Mouse (Mus musculus): Measurements from ENCODE around the gene 1810049J17Rik.
A peak's percentile ranks its signal among the peaks of the same experiment; 100 is the strongest.
"Not testable (repeated sequence)": the region's sequence is repeated elsewhere in the genome, so short reads cannot be mapped to it uniquely, and the experiment has no call there.

The 1810049J17Rik gene

DNA sequence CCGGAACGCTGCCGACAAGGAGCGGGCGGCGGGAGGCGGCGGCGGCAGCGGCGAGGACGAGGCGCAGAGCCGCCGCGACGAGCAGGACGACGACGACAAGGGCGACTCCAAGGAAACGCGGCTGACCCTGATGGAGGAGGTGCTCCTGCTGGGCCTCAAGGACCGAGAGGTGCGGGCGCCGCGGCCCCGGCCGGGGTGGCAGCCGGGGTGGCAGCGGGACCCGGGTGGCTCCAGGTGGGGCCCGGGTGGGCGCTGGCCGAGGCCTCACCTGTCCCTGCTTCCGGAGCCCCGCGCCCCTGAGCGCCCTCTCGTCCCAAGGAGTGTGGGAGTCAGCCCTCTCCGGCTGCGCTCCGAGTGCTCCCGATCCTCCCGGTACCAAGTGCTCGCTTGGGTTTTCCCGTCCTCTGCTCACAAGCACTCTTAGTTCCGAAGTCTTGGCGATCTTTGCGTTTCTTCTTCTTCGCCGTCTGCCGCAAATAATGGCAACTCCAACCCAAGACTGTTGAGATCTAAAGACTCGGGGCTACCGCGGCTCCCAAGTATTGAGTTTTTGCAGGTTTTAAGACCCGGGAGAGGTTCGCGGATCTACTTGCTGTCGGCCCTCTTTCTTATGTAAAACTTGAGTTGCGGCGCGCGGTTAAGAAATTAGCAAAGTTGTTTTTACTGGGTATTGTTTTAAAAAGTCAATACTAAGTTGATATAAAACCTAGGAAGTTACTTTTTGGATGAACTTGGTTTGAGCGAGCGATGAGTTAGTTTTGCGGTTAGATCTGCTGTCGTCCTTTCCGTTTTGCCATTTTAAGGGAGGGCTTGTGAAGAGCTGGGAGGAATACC lies at the start of gene 1810049J17Rik:
TSS of gene 1810049J17Rik (minus strand) at position 112 of the 834 bp plus-strand sequence.
- DNase-seq (ENCODE audit: low read depth), result peak; percentile 66

DNA sequence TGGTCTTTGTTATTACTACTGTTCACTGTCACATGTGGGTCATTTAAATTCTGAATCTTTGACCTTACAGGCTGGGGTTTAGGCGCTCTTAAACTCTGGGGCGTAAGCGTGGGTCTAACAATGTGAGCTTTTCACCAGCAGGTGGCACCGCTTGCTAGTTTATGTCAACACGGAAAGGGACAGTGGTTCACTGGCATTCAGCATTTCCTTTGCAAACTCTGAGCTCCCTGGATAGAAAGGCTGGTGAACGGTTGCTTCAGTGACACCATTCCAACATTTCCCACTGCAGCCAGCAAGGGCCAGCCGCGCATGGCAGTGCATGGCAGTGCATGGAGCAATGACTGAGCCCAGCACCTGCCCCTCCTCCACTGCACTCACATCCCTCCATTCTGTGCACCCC lies 49.5 kb upstream of the 1810049J17Rik start:
- DNase-seq (ENCODE audit: low read depth), result peak; percentile 86

DNA sequence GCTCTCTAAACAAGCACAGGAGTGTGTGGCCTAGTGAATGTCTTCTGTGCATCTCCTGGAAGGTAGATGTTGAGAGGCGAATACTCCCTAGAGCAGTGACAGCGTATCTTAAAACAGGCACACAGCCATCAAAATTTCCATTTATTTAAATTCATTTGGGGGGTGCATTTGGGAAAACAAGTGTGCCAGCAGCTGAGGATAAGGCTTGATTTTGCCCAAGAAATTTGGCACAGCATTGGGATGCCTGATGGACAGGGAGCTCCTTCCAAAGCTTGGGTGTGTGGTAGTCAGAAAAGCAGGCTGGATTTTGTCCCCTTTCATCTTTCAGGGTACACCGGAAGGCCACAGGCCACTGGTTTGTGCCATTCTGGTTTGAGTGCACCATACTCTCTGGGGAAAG lies 48.4 kb upstream of the 1810049J17Rik start:
- DNase-seq (ENCODE audit: low read depth), result no peak

DNA sequence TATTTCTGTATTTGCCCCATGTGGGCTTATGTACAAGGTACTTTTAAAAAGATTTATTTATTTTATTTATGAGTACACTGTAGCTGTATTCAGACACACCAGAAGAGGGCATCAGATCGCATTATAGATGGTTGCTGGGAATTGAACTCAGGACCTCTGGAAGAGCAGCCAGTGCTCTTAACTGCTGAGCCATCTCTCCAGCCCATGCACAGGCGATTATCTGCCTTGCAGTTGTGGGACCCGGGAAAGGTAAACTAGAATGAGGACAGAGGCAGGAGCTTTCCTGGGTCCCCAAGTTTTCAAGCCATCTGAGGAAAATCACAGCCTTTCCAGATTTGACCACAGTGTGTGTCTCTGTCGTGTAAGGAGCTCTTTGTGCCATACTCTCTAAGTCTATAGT lies 47.2 kb upstream of the 1810049J17Rik start:
- no peak for DNase-seq (ENCODE audit: low read depth)

DNA sequence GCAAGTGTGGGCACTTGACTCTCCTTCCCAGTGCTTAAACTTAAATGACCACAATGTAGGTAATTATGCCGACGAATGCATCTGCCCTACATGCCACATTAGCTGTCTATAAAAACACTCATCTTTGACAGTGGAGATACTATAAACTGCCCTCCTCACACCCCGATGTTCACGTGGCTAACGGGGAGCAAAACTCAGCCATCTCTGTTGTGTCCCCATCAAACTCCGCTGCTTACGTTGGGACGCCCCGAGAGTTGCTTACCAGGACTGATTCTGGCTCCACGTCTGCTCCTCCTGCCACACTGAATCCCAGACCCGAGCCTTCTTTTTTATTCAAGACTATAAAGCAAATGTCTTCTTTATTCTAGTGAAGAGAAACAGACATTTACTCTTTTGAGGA lies 46.7 kb upstream of the 1810049J17Rik start:
- DNase-seq (ENCODE audit: low read depth), result no peak

DNA sequence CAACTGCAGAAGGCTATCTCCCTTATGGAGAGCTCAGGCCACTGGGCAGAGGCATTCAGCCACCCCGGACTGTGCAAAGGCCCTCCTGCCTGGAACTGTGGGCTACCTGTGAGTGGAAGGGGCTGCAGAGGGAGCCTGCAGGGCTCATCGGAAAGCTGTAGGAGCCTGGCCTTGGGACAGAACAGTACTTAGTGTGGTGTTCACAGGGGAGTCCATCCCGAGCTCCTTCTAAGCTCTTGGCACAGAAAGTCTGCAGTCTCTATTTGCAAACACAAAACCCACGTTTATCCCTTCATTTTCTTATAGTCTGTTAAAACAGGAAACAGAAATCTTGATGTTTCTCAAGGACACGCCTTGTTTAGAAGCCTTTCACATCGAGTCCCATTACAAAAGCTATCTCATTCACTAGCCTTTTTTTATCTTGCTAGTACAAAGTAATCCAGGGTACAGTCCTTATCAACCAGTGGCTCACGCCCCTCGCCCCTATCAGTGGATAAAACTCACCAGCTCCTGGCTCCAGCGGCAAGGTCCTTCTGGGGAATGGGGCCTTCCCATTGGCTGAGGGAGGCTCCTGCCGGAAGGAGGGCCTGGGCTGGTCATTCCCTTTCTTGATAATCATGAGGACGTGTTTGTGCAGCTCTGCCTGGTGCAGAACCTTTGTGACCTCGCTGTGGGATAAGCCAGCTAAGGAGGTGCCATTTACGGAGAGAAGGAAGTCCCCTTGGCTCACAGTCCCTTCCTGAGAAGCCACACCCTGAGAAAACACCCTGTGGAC lies 45.8 kb upstream of the 1810049J17Rik start:
- DNase-seq (ENCODE audit: low read depth), result no peak

DNA sequence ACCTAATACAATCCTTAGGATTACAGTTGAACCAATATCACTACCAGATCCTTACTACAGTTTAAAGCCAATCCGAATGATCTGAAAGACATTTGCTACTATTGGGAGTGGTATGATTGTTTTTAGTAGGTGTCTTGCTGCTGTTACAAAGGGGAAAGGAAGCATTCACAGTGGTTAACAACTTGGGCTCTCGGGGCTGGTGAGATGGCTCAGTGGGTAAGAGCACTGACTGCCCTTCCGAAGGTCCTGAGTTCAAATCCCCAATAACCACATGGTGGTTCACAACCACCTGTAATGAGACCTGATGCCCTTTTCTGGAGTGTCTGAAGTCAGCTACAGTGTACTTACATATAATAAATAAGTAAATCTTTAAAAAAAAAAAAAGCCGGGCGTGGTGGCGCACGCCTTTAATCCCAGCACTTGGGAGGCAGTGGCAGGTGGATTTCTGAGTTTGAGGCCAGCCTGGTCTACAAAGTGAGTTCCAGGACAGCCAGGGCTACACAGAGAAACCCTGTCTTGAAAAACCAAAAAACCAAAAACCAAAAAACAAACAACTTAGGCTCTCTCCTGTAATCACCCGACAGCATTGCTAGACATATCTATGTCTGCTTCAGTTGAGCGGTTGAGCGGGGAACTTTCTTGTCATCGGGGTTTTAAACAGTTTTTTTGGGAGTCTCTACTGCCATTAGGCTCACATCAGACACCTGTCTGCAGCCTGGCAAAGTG lies 45.0 kb upstream of the 1810049J17Rik start:
- not testable (repeated sequence) for DNase-seq (ENCODE audit: low read depth)

DNA sequence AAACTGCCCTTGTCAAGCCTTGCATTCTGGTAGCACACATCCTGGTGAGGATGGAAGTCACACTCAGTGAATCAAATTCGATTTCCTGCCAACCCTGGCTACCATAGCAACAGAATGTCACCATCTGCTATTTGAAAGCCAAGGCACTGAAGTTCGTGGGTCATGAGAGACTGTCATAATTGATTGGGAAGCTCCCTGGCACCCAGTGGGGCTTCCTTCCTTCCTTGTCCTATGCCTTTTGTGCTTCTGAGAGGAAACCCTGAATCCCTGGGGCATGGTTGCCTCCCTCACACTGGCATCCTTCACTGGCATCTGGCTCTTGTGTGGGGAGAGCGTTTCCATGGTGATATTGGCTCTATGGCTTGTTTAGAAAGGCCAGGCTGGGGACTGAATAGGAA lies 44.4 kb upstream of the 1810049J17Rik start:
- no peak for DNase-seq (ENCODE audit: low read depth)

DNA sequence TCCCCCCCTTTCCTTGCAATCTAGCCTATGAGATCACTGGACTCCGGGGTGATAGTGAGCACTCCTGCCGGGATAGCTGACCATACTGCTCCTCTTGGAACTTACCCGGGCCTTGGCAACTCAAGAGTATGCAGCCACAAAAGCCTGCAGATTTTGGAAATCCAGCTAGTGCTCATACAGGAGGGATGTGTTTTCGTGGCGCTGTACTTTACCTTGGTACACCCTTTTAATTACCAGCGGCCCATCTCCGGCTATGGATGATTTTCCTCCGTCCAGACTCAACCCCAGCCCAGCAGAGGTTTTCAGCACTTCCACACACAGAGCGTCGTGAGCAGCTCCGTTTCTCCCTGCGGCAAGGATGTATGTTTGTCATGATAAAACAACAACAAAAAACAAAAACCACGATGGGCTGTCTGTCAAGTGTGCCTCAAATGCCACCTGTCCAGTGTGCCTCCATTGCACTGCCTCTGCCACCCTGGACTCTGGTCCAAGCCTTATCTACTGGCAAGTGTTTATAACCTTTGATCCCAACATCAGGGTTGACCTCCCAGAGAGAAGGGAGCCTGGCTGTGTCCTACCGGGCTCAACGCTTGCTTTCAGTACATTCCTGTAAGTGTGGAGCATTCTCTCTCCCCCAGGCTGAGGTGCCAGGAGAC lies 43.8 kb upstream of the 1810049J17Rik start:
- no peak for DNase-seq (ENCODE audit: low read depth)

DNA sequence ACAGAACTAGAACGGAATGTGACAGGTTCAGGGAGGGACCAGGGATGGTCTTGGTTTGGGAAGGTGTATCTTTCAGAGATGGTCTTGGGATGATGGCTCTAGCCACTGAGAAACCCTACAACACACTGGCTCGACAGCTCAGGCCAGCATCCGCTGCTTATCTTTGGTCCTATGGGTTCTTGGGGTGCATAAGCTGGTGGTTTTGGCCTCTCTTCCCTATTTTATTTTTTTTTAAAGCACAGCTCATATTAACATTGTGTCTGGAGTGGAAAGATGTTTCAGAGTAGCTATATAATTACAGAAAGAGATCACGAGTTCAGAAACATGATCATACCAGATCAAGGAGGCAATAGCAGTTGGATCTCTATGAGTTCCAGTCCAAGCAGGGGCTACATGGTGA lies 42.4 kb upstream of the 1810049J17Rik start:
- DNase-seq (ENCODE audit: low read depth), result no peak

DNA sequence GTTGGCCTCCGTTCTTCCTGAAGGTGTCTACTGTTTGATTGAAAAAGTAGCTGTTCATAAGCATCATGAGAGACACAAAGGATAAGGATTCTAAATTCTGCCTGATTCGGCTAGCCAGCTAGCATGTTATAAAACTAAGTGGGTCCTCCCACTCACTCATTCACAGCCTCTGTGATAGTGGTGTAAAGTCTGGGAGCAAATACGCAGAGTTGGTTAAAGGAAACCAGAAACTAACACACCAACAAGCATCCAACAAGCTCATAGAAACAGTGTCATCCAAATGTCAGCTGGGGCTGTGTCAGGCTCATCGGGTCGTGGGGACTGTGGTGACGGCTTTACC lies 41.0 kb upstream of the 1810049J17Rik start:
- no peak for DNase-seq (ENCODE audit: low read depth)

DNA sequence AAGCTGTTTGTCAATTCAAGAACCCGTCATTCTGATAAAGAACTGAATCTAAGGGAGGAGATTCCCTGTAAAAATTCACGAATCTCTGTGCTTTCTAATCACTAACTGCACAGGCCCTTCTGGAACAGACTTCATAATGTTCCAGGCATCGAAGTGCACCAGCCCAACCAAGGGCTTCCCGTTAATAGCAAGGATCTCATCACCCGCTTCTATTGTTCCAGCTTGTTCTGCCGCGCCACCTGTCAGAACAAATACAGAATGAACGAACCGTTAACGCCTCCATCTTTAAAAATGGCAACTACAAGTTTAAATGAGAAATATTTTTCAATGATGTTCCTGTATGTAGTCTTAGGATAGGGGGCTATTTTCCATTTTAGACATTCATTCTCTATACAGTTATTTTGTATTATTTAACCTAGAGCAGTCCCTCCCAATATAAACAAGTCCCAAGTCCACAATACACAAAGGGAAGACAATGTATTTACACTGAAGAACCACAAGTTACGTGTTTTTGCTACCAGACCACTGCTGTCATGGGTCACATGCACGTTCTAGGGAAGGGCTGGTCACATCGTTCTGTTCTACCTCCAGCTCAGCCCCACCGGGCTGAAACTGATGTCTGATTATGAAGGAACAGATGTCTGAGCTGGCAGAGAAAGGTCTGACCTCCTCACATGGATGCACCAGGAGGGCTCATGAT lies 40.5 kb upstream of the 1810049J17Rik start:
- no peak for DNase-seq (ENCODE audit: low read depth)

DNA sequence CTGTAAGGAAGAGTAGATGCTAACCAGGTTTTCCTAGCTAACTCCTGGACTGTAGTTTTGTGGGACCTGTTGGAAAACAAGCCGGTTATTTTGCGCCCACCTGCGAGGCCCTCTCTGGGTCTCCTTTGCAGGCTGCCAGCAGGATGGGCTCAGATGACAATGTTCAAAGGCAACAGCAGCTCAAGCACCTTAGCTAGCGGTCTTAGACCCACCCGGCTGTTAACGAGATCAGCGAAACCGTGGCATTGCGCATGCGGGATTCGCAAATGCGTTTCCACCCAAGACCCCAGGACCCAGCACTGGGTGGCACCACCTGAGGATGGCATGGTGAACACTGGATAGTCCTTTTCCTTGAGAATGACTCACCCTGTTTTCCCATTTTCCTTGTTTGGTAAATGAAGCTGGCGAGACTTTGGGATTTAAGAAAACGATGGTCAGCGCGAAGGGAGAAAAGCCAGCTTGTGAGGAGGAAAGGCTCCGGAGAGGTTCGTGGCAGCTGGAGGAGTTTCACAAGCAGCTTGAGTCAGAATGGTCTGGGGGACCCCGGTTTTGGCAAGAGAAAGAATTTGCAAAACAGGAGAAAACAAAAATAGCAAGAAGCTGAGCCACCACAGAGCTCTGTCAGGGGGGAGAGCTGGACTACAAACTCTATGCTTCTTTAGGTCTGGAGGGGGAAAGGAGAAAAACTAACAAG lies 39.0 kb upstream of the 1810049J17Rik start:
- no peak for DNase-seq (ENCODE audit: low read depth)

DNA sequence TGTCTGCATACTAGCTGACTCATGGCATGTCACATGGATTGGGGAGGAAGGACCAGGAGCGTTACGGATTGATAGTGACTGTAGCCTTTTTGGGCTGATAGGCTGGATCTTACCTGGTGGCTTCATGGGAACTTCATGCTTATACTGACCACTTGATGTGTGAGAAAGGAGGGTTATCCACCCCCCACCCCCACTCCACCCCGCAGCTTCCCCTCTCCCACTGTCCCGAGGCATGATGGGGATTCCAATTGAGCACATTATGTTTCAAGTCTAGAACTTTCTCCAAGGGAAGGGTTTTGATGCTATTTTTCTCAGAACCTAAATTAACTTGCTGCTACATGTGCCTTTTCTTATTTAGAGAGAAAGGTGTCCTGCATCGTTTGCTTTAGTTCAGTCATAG lies 36.7 kb upstream of the 1810049J17Rik start:
- no peak for DNase-seq (ENCODE audit: low read depth)

DNA sequence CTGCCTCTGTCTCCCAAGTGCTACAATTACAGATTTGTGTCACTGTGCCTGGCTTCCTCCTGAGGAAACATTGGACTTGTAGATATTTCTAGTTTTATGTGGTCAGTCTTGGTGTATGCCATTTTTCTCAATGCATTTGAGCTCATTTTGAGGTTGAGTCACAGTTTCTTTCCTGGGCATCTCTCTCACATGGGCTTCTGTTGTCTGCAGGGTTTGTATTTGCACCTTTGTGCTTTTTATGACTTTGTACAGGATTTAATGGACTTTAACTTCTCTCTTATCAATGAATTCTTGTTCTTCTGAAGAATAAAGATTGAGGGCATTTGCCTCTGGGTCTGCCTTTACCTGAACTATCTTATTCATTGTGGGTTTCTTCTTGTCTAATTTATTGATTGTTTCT lies 35.8 kb upstream of the 1810049J17Rik start:
- DNase-seq (ENCODE audit: low read depth), result no peak

DNA sequence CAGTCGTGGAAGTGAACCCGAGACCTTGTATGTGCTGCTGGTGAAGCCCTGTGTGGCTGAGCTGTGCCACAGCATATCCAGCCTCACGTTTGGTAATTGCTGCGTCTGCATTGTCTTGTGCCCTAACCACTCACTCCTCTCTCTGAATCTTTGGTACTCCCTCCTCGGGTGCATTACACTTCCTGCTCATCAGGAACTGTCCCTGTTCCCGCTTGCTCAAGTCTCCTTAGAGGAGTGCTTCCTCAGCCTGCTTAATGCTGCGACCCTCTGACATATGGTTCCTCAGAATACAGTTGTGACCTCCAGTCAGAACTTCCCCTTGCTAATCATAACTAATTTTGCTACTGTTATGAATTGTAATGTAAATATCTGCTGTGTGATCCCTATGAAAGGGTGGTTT lies 34.2 kb upstream of the 1810049J17Rik start:
- no peak for DNase-seq (ENCODE audit: low read depth)

DNA sequence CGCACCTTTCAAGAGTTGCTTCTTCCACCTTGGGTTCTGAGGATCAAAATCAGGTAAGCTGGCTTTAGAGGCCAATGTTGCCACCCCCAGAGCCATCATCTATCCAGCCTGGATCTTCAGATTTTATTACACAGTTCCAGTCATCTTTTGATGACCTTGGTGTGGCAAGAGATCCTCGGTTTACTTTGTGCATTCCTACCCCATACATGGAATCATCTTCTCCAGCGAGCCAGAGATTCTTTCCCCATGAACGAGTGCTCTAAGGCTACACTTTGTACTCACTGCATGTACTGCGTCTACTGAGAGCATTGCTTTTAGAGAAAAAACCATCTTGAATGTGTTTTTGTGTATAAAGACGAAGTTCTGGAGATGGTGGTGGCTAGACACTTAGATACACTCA lies 33.6 kb upstream of the 1810049J17Rik start:
- DNase-seq (ENCODE audit: low read depth), result no peak

DNA sequence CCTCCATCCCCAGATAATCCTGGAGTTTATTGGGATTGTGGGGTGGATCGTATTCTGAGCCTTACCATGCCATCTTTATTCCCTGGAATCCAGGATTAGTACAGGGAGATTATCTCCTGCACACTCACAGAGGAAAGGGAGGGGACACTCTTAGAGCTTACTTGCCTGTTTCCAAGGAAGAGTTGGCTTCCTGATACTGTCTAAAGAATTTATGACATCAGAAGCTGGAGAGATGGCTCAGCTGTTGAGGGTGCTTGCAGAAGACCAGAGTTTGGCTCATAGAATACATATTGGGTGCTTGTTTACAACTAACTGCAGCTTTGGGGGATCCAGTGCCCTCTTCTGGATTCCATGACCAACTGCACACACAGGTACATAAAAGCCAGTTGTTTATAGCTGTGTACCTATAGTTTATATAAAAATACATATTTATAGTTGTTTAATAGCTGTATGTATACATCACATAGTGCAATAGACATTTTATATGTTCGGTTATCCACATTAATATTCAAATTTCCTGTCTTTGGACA lies 32.6 kb upstream of the 1810049J17Rik start:
- DNase-seq (ENCODE audit: low read depth), result no peak

DNA sequence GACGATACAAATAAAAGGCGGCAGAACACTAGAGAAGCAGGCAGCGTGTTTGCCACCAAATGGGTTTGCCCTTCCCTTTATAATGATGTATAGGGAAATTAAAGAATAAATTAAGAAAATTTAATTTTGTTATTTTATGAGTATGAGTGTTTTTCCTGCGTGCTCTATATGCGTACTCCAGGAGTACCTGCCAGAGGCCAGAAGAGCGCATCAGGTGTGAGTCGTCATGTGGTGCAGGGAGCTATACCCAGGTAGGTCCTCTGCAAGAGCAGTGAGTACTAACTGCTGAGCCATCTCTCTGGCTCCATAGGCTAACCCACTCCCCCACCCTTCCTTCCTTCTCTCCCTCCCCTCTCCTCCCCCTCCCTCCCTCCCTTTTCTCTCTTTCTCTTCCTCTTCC lies 29.8 kb upstream of the 1810049J17Rik start:
- DNase-seq (ENCODE audit: low read depth), result no peak

DNA sequence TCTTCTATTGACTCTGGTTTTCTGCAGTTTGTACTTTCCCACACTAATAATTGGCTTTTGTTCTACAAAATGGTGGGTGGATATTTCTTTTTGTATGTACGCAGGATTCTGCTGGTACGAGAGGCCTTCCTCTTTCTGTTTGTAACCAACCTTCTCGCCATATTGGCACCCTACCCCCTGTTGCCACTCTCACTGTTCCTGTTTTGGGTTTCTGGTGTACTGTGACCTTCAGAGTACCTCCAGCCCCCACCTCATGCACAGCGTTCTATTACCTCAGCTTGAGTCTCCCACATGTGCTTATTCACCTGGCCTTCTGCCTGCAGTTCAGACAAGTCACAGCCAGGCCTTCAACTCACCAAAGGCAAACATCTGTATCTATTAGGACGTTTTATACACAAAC lies 28.1 kb upstream of the 1810049J17Rik start:
- DNase-seq (ENCODE audit: low read depth), result no peak

DNA sequence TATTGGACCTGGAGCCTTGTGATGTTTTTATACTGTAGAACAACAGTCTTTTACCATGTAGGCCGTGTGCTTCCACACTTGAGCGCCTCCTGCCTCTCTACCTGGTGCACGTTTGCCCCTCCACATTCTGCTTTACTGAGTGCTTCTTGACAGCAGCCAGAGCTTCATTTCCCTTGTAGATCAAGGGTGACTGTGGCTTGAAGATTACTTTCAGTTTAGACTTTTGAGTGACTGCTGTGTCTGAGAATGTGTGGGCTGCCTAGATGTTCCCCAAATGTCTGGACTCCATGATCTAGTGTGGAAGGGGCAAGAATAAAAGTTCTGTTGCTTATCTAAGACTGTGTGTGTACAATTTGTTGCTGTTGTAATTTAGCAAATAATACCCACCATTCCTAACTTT lies 27.3 kb upstream of the 1810049J17Rik start:
- DNase-seq (ENCODE audit: low read depth), result peak; percentile 32

Measured in naive thymus-derived CD4-positive, alpha-beta T cell, adult 2 months (primary cell).